Mouse (Mus musculus) left cerebral cortex, postnatal 14 days (tissue): ENCODE measurements around the gene Atp8b4. TPM values are rescaled to one million over a fixed set of nuclear protein-coding genes. Genes with fewer than 3 reads are reported as not detected.

ENCODE experiments used
- DNase-seq, 2 experiments: peaks; one replicate each; pipeline ENCODE4 v3.0.0; 2021 to 2022; ENCODE audit warnings: low spot score in 2 of 2, mixed read lengths in 1 of 2
- intact Hi-C: fragments of 180-260 bp; cut with DNase I; formaldehyde crosslinking; loops from one replicate; pipeline ENCODE4 v1.15.1; 2025
- total RNA-seq, 2 experiments: library from RNA; stranded (reverse); gene quantifications; 2 replicates each; pipeline ENCODE4 v1.2.3; 2021

The Atp8b4 gene
- total RNA-seq, 2 experiments from 2014 or later, result 0.09 TPM; not detected in 1

DNA sequence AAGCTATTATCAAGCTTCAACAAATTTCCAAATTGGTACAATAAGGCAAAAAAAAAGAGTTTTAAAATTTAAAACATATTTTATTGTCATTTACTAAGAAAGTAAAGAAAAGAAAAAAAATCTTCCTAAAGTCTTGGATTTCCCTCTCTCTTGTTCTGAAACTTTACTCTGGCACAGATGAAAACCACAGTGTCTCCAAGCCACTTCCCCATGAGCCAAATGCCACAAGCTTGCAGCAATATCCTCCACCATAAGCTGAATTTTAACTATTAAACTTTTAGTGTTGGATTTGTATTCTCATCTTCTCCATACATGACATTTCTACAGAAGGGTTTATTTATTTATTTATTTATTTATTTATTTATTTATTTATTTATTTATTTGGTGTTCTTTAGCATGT, 114.4 kb downstream of the Atp8b4 start:
- intact Hi-C loops, result no loop called here
- no peak for DNase-seq

DNA sequence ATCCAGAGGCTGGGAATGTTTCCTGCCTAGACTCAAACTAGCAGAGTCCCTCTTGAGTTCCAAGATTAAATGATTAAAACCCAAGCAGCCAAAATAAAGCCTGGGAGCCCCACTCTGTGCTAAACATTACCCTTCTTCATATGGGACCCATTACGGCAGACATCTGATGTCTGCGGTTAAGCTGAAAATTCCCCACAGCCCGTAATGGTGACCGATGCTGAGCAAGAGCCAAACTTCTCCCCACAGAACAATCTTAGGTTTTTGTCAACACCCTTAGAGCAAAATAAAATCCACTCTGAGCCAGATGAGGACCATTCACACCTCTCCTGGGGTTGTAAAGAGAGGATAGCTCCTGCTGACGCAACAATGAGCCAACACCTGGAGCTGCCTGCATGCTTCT, 120.2 kb downstream of the Atp8b4 start:
- intact Hi-C loops, result no loop called here
- no peak for DNase-seq

DNA sequence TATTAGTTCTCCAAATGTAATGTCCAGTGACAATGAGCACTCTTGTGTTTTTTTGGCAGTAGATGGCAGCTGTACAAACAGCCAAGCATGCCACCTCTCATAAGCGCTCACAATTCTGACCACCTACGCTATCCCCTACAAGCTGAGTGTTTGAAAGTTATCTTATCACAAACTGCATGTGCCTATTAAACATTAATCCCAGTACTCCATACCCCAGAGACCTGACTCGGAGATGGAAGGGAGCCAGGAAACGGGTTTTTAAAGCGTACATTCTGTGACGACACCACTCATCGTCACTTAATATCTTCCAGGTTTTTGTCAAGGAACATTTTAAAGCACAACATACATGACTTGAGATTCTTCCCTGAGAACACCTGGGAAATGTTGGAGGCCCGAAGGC, 128.8 kb downstream of the Atp8b4 start:
- intact Hi-C loops, result no loop called here
- no peak for DNase-seq

DNA sequence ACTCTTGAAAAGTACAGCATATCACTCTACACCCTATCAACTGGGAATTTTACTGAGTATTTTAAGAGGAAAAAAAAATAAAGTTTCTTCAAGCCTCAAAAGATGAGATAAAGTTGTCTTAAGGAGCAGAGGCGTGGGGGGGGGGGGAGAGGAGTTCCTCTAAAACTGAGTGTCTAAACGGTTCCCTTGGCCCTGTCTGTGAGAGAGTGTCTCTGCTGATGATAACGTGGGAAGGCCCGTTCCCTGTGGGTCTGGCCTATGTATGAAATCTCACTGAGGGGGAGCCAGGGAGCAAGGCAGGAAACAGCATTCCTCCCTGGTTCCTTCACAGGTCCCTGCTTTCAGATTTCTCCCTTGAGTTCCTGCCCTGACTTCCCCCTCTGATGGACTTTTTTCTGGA, 130.7 kb downstream of the Atp8b4 start:
- intact Hi-C loops, result loop anchor here (10.0 kb wide), 1 partner anchor 335 kb away; the partner anchor contains the start of gene Fgf7
- DNase-seq, result no peak

DNA sequence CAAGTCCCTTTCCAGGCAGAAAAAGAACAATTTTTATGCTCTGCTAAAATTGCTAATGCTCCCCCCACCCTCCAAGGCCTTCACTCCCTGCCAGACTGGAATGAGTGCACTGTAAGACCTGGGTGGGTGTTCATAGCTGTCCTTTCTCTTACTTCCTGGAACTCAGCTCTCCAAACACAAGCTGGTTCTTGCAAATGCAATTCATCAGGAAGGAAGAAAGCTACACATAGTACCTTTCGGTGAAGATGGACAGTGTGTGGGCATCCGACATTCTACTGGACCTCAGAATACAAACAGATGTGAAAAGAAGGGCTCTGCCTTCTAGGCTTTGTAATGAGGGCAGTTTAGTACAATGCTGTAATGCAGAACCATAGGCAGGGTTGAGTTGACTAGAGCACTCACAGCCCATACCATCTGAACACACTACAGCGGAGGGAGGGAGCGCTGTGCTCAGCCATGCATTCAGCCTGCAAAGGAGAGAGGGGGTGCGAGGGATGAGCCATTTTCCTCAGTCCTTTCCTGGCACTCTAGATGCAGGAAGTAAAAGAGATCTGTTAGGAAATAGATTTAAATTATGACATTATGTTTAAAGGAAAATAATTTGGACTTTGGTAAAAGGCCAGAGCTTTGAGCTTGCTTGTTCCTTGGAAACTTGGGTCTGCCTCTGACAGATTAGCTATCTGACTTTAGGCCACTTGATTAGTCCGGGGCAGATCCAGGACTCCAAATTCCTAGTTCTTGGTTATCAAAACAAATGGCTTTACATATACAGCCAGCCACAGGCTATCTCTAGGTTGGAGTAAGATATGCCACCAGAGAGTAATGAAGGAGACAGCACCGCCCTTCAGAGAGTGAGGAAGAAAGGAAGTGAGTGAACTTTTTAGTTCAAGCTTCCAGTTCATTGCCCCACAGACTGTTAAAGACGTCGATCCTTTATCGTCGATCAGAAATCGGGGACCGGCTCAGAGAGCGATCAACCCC, 136.4 kb downstream of the Atp8b4 start:
- no peak for DNase-seq
- intact Hi-C loops, result loop anchor here (5.0 to 10.0 kb wide), 2 partner anchors 329 to 472 kb away; partner anchors contain the start of gene Fgf7

DNA sequence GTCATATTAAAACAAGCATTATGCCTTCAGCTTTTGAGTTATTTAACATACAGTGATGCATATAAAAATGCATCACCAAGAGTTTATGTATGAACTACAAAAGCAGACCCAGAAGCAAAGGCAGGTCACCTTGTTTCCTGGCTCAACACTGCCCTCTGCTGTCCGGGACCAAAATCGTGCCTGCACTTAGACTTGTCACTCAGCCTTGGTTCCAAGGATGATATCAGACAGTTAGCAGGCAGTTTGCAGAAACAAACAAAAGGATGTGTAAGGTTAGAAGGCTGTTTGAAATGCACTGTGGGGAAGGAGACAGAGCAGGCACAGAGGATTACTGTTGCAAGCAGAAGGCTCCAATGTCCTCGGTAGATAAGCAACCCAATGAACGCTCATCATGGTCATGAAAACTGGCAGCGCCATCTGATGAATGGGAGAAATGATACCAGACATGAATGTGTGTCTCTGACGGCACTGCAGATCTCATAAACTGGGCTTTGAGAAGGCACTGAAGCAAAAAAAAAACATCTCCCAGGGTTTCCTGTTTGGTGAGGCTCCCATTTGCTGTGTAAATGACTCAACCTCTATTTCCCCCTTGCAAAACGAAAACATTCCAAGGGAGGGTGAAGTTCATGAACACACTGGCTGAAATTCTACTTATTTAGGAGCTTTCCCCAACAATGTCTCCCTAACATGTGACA, 137.3 kb downstream of the Atp8b4 start:
- intact Hi-C loops, result loop anchor here (5.0 to 10.0 kb wide), 2 partner anchors 328 to 471 kb away; partner anchors contain the start of gene Fgf7
- DNase-seq, result peak; percentile 77 to 87

DNA sequence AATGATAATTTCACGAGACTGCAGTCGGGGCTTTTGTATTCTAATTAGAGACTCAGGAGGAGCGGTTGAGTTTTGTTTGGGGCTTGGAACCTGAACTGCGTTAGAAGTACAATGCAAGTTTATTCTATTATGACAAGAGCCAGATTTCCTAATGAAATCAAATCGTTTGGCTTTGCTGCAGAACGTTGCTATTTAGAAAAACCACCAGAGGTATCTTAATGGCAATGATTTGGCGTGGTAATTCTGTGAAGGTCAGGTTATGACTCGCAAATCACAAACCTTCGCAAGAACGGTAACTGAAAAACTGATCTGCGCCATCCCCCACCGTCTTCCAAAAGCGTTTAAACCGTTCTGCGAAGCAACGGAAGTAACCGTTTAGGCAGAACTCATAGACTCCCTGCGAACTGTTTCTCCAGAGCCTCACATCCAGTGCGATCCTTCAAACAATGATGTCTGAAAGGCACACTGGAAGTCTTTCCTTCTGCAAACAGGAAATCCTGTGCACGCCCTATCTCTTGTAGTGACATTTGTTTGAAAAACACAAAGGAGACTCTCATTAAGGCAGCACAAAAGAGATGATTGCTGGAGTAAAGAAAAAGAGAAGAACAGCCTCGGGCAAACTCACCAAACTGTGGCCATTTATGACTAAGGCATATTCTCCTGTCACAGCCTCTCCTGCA, 139.2 kb downstream of the Atp8b4 start:
- intact Hi-C loops, result loop anchor here (5.0 to 10.0 kb wide), 2 partner anchors 326 to 469 kb away; partner anchors contain the start of gene Fgf7
- no peak for DNase-seq

DNA sequence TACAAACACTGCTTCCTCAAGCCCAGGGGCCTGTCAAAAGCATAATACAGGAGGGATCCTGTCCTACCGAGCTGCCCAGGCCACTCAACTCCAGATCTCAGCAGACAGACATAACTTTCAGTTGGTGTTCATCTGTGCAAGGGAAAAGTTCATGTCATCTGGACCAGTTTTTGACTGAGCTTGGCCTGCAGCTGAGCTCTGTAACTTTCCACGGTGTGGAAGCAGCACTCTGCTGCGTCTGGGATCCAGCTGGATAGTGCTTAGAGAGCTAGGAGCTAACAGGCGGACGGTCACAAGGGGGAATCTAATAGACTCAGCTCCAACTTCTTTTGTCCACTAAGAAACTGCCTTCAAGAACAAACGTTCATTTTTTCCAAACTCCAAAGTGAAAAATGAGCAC, 139.8 kb downstream of the Atp8b4 start:
- intact Hi-C loops, result loop anchor here (5.0 to 10.0 kb wide), 2 partner anchors 326 to 468 kb away; partner anchors contain the start of gene Fgf7
- DNase-seq, result no peak

DNA sequence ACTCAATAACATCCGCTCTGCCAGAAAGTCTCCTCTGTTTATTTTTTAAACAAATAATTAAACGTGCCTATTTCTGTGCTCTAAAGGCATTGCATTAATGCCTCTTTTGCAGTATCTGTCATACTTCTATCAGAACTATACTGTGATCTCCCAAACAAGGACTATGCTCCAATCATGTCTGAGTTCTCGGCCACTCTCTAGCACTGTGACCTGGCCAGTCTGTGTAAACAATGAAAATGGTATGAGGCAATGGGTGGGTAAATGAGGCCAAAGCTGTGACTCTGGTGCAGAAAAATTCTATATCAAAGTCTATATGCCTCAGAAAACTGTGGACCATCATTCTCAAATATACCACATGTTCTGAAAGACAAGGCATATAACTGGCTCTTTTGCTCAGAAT, 140.5 kb downstream of the Atp8b4 start:
- no peak for DNase-seq
- intact Hi-C loops, result loop anchor here (5.0 to 10.0 kb wide), 2 partner anchors 325 to 468 kb away; partner anchors contain the start of gene Fgf7

DNA sequence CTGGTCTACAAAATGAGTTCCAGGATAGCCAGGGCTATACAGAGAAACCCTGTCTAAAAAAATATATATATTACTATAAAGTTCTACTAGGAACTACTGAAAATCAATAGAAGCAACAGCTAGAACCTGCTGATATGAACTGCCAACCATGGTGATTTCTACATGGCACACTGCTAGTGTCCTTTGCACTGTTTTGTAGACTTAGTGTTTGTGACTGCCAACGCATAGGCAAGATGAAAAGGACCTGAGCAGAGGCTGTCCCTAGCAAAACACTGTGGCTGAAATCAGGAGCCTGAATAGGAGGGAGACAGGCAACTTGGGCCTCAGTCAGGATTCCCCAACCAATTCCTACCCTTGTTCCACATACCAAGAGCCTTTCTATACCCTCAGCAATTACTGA, 141.2 kb downstream of the Atp8b4 start:
- intact Hi-C loops, result no loop called here
- no peak for DNase-seq

DNA sequence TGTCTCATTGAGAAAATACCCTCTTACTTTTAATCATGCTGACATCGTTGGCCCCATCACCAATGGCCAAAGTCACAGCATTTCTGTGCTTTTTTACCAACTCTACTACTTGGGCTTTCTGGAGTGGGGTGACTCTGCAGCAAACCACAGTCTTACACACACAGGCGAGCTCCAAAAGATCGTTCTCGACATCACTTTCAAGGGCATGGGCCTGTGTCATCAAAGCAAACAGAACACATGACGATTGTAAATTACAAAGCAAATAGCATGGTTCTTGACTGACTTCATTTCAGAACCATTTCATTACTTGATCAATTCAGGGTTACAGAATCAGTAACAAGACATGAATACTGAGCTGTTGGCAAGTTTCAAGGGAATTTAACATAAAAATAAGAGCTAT, 141.7 kb downstream of the Atp8b4 start:
- no peak for DNase-seq

DNA sequence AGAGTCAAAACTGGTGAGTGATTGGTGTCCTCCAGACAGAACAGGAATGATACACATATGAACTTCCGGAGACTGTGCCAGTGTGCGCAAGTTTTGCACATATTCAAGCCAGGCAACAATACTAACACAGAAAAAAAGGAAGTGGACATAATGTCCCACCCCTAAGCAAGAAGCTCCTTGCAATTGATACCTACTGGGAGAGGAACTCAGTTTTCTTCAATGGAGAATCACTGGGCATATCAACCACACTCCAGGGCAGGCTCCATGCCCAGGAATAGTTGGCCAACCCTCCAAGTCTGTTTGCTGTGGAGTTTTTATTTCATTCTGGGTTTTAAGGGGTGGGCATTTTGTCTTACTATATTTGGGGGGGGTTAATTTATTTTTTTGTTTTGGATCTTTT, 145.2 kb downstream of the Atp8b4 start:
- no peak for DNase-seq
- intact Hi-C loops, result no loop called here

More for the DNA sequence above, 141.7 kb downstream of the Atp8b4 start:
- intact Hi-C loops, result no loop called here

DNA sequence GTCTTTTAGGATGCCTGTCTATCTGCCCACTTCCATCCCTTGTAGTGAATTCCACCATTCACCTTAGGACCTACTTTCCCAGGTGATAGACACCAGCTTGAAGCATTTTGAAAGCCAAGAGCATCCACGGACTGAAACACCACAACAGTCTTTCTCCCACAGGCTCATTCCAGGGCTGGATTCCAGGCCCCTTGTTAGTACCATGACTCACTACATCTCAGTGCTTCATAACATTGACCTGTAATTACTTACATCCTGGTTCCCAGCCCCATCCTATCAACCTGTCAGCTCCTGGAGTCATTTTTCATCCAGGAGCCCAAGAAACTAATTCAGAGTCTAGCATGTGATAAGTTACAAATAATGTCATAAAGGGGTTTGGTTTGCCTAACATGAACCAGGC, 148.7 kb downstream of the Atp8b4 start:
- no peak for DNase-seq
- intact Hi-C loops, result no loop called here

DNA sequence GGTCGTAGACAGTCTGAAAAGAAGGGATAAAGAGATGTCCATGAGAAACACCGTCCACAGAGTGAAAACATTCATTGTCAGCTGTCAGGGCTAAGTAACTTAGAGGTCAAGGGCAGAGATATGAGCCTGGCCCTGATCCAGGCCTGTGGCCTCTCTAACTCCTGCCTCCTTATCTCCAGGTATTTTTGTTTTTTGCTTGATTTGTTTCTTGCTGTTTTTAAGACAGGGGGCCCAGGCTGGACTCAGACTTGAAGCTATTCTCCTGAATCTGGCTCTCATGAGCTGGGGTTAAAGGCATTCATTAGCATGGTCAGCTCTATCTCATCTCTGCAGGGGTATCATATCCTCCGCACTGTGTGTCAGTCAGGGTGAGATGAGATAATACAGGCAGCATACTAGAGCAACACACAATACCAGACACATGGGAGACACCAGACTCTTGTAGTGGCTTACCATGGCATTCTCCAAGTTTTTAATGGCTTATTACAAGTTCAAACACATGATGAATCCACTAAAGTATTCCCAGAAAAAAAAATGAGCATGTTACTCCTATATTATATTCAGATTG, 157.4 kb downstream of the Atp8b4 start:
- intact Hi-C loops, result no loop called here
- DNase-seq, result no peak

DNA sequence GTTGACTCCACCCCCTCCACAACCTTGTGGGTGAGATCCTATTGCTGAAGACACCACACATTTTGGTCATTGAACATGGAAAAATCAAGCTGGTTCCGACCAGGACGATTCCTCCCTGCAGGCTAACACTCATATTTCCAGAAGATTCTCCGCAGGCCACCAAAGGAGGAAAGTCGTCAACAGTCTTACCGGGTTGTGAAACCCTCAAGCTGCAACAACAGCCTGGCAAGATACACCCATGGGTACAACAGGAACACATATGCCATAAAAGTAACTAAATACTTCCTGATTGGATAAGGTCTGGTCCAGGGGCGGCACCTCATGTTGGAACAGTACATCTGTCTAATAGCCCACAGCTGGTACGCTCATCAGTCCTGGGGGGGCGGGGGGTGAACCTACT, 159.0 kb downstream of the Atp8b4 start:
- intact Hi-C loops, result no loop called here
- no peak for DNase-seq

DNA sequence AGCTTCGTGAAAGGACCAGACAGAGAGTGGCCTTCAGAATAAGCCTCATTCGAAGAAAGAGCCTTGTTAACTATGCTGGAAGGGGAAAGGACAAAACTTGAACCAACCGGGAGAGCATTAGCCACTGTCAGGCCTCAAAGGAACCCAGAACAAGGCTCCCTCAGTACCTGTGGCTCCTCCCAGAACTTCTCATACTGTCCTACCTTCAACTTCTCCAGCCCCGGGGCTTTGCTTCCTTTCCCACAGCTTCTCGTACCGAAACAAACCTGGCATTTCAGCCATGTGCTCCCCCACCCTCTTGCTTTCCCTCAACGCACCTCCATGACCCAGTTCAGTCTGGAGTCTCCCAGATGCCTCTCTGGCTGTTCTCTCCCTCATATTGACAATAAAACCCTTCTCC, 160.3 kb downstream of the Atp8b4 start:
- intact Hi-C loops, result no loop called here
- no peak for DNase-seq

DNA sequence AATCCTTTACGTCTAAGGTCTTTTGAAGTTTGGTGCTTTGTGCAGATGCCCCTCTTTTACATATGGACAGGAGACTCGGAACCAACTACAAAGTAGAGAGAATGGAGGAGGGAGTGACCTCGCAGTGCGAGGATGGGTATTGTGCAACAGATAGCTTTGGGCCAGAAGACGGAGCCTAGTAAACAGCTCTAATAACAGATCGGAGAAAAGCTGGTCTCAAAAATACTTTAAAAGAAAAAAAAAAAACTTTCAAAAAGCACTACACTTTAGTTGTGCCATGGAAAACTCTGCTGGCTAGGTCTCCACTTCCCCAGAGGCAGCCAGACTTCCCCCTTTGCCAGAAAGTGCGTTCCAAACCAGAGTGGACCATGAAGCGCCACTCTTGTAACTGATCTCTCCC, 161.0 kb downstream of the Atp8b4 start:
- intact Hi-C loops, result no loop called here
- no peak for DNase-seq

DNA sequence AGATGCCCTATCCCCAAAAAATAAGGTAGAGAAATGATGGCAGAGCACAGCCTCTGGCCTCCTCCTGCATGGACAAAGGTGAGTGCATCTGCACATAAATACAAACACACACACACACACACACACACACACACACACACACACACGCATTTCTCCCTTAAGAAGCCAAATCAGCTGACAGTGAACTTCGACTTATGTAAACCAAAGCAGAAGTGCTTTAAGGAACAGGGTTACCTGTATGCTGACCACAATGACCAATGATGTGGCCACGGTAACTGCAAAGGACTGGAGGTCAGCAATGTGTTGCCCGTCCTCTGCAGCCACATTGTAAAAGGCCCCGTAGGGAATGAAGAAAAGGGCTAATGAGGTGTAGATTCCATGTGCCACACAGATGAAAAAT, 163.3 kb downstream of the Atp8b4 start:
- no peak for DNase-seq
- intact Hi-C loops, result no loop called here

DNA sequence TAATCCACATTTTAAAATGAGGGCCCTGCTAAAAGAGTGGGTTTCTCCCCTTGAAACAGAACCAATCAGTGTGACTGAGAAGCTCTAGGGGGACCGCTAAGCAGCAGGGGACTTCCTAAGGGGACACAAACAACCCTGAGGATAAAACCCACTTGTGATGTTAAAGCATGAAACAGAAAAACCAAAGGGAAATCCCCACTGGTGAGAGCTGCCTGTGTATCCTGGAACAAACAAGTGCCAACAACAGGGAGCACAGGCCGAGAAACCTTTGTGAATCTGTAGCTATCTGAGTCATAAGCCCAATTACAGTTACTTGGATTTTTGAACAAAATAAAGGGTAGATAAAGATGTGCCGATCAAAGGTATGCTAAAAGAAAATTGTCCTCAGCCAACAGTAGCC, 168.7 kb downstream of the Atp8b4 start:
- no peak for DNase-seq
- intact Hi-C loops, result no loop called here
